In the genomic region with DNA sequence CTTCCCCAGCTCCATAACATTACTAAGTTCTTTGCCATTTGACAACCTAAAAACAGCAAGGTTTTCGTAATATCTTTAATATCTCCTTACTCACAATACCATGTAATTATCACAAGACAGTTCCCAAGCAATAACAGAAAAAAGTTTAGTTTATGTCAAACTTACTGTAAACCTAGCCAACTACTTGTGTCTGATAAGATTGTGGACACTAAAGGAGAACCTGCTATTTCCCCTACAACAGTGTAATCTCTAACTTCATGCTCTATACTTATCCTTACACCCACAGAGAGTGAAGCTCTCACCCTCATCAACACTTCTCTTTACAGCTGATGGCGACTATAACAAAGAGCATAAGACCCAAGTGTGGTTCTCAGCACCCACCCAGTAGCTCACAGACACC, we compare ENCODE assay signal across 31 mouse cellular contexts.
"Had no signal": no experiment of that assay in that cellular context is flagged by ENCODE, and none has a peak within 500 bp of the region (broad histone marks: within the 10 kb centered on the region; RNA-seq: fewer than 3 reads in every experiment).

No protein-coding gene starts in this region.

- H3K27me3 ChIP-seq: heart, embryonic 12.5 days; heart, embryonic 13.5 days; heart, embryonic 15.5 days; hindbrain, embryonic 12.5 days; hindbrain, embryonic 13.5 days; hindbrain, embryonic 15.5 days; intestine, embryonic 15.5 days; kidney, embryonic 15.5 days had no signal

- H3K27ac ChIP-seq: heart, embryonic 10.5 days; heart, embryonic 13.5 days; heart, embryonic 15.5 days; hindbrain, embryonic 10.5 days; hindbrain, embryonic 12.5 days; hindbrain, embryonic 13.5 days; hindbrain, embryonic 14.5 days; hindbrain, embryonic 15.5 days; hindbrain, postnatal 0 days; intestine, embryonic 15.5 days; kidney, embryonic 15.5 days; kidney, postnatal 0 days; layer of hippocampus, adult 2 months; left cerebral cortex, adult 2 months had no signal

- H3K9ac ChIP-seq: heart, embryonic 12.5 days; heart, embryonic 13.5 days; heart, embryonic 15.5 days; hindbrain, embryonic 12.5 days; hindbrain, embryonic 13.5 days; hindbrain, embryonic 14.5 days; hindbrain, embryonic 15.5 days; intestine, embryonic 15.5 days; kidney, embryonic 15.5 days had no signal

- H3K4me1 ChIP-seq: heart, embryonic 10.5 days; heart, embryonic 12.5 days; heart, embryonic 13.5 days; heart, embryonic 15.5 days; hindbrain, embryonic 10.5 days; hindbrain, embryonic 12.5 days; hindbrain, embryonic 13.5 days; hindbrain, embryonic 15.5 days; intestine, embryonic 15.5 days; kidney, embryonic 15.5 days had no signal

- H3K9me3 ChIP-seq: heart, embryonic 10.5 days; heart, embryonic 12.5 days; heart, embryonic 13.5 days; heart, embryonic 15.5 days; hindbrain, embryonic 10.5 days; hindbrain, embryonic 12.5 days; hindbrain, embryonic 13.5 days; hindbrain, embryonic 15.5 days; intestine, embryonic 15.5 days; kidney, embryonic 15.5 days had no signal

- H3K4me3 ChIP-seq: heart, embryonic 10.5 days; heart, embryonic 12.5 days; heart, embryonic 13.5 days; heart, embryonic 15.5 days; hindbrain, embryonic 10.5 days; hindbrain, embryonic 12.5 days; hindbrain, embryonic 13.5 days; hindbrain, embryonic 15.5 days; intestine, embryonic 15.5 days; kidney, embryonic 15.5 days; layer of hippocampus, adult 2 months; left cerebral cortex, adult 2 months had no signal

- DNase-seq: heart, postnatal 10 days; heart, postnatal 14 days; heart, postnatal 36 days; heart, postnatal 4 days; kidney, adult 11 months; kidney, adult 18-20 months; kidney, adult 2 months; kidney, adult 8-10 months; kidney, adult 9 months; kidney, postnatal 10 days; kidney, postnatal 14 days; kidney, postnatal 25 days; kidney, postnatal 36 days; kidney, postnatal 4 days; layer of hippocampus, adult 9-11 months; layer of hippocampus, postnatal 36 days had no signal

- H3K36me3 ChIP-seq: heart, embryonic 10.5 days; heart, embryonic 12.5 days; heart, embryonic 13.5 days; heart, embryonic 15.5 days; hindbrain, embryonic 10.5 days; hindbrain, embryonic 12.5 days; hindbrain, embryonic 13.5 days; hindbrain, embryonic 15.5 days; intestine, embryonic 15.5 days; kidney, embryonic 15.5 days had no signal
